Mouse (Mus musculus): ENCODE measurements around the gene Smim14. TPM values are rescaled to one million over a fixed set of nuclear protein-coding genes. Genes with fewer than 3 reads are reported as not detected.

Smim14 gene
- polyA plus RNA-seq, 1 experiment: 110 TPM

GRCm38 (mm10) chr5:65457846-65458245 is 79.1 kb downstream of the Smim14 start:
- TF ChIP-seq CTCF (IDR thresholded peaks at IDR 0.05; ENCODE audit: borderline replicate concordance, control insufficient read depth, extremely low read depth, insufficient read depth, low read length, poor library complexity) (no peak), POLR2A (IDR thresholded peaks at IDR 0.05; ENCODE audit: control insufficient read depth, extremely low read depth, insufficient read depth, low read length, poor library complexity) (no peak)
- no peak overlapping the region for H3K27ac ChIP-seq (ENCODE audit: control insufficient read depth, insufficient read depth, low read length)
- WGBS: 93% methylated on average over 5 of the region's 5 CpGs
- DNase-seq: no peak
- no peaks in the 10 kb centered on the region for H3K27me3 ChIP-seq (ENCODE audit: control insufficient read depth, insufficient read depth, low read length)
- no peaks in the 10 kb centered on the region for H3K4me1 ChIP-seq (replicated peaks; ENCODE audit: control insufficient read depth, insufficient read depth, low read length)
- H3K4me3 ChIP-seq (ENCODE audit: control insufficient read depth, insufficient read depth, low read length): no peak overlapping the region
- no peaks in the 10 kb centered on the region; the same call in 1 of the 2 replicates for H3K36me3 ChIP-seq (ENCODE audit: control insufficient read depth, insufficient read depth, low read length)

- H3K4me3 ChIP-seq (ENCODE audit: control insufficient read depth, insufficient read depth, low read length): no peak overlapping the region
- no peak for DNase-seq
- no peak for TF ChIP-seq CTCF (IDR thresholded peaks at IDR 0.05; ENCODE audit: borderline replicate concordance, control insufficient read depth, extremely low read depth, insufficient read depth, low read length, poor library complexity)
- TF ChIP-seq POLR2A (IDR thresholded peaks at IDR 0.05; ENCODE audit: control insufficient read depth, extremely low read depth, insufficient read depth, low read length, poor library complexity): no peak
- no peaks in the 10 kb centered on the region; the same call in 1 of the 2 replicates for H3K36me3 ChIP-seq (ENCODE audit: control insufficient read depth, insufficient read depth, low read length)
- no peak overlapping the region for H3K27ac ChIP-seq (ENCODE audit: control insufficient read depth, insufficient read depth, low read length)
- 91% methylated on average over 7 of the region's 7 CpGs for WGBS
- H3K4me1 ChIP-seq (replicated peaks; ENCODE audit: control insufficient read depth, insufficient read depth, low read length): no peaks in the 10 kb centered on the region
- H3K27me3 ChIP-seq (ENCODE audit: control insufficient read depth, insufficient read depth, low read length): no peaks in the 10 kb centered on the region
Observed at GRCm38 (mm10) chr5:65457086-65457827, 79.7 kb downstream of the Smim14 start.

- WGBS: 91% methylated on average over 5 of the region's 5 CpGs
- Histone ChIP-seq H3K4me1 (replicated peaks; ENCODE audit: control insufficient read depth, insufficient read depth, low read length) (no peaks in the 10 kb centered on the region), H3K4me3 (ENCODE audit: control insufficient read depth, insufficient read depth, low read length) (no peak overlapping the region), H3K27ac (ENCODE audit: control insufficient read depth, insufficient read depth, low read length) (no peak overlapping the region), H3K27me3 (ENCODE audit: control insufficient read depth, insufficient read depth, low read length) (no peaks in the 10 kb centered on the region), H3K36me3 (ENCODE audit: control insufficient read depth, insufficient read depth, low read length) (peaks cover under 1% of the 10 kb centered on the region; the same call in 1 of the 2 replicates)
- no peak for DNase-seq
- TF ChIP-seq POLR2A (IDR thresholded peaks at IDR 0.05; ENCODE audit: control insufficient read depth, extremely low read depth, insufficient read depth, low read length, poor library complexity) (no peak), CTCF (IDR thresholded peaks at IDR 0.05; ENCODE audit: borderline replicate concordance, control insufficient read depth, extremely low read depth, insufficient read depth, low read length, poor library complexity) (no peak)
Observed at GRCm38 (mm10) chr5:65454771-65455170, 82.2 kb downstream of the Smim14 start.

- no peaks in the 10 kb centered on the region for H3K4me1 ChIP-seq (replicated peaks; ENCODE audit: control insufficient read depth, insufficient read depth, low read length)
- no peak overlapping the region for H3K27ac ChIP-seq (ENCODE audit: control insufficient read depth, insufficient read depth, low read length)
- peaks cover 14% of the 10 kb centered on the region for H3K36me3 ChIP-seq (ENCODE audit: control insufficient read depth, insufficient read depth, low read length)
- H3K4me3 ChIP-seq (ENCODE audit: control insufficient read depth, insufficient read depth, low read length): no peak overlapping the region
- TF ChIP-seq POLR2A (IDR thresholded peaks at IDR 0.05; ENCODE audit: control insufficient read depth, extremely low read depth, insufficient read depth, low read length, poor library complexity) (no peak), CTCF (IDR thresholded peaks at IDR 0.05; ENCODE audit: borderline replicate concordance, control insufficient read depth, extremely low read depth, insufficient read depth, low read length, poor library complexity) (no peak)
- 96% methylated on average over 4 of the region's 4 CpGs for whole genome bisulfite sequencing
- no peak for DNase-seq
- no peaks in the 10 kb centered on the region for H3K27me3 ChIP-seq (ENCODE audit: control insufficient read depth, insufficient read depth, low read length)
Observed at GRCm38 (mm10) chr5:65448941-65449340, 88.0 kb downstream of the Smim14 start.

DNA sequence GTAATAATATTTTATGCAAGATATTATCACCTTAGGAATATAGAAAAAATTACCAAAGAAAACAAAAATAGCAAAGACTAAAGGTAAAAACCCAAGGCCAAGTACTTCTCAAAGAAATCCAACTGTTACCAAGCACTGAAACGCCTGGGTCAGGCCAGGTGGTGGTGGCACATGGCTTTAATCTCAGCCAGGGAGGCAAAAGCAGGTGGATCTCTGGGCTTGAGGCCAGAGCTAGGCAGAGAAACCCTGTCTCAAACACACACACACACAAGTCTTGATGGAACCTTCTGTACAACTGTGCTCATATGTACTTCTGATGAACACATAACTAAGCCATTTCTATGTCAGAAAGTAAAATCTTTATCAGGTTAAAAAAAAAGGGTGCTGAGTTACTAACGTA is 89.2 kb downstream of the Smim14 start:
- no peaks in the 10 kb centered on the region for H3K4me1 ChIP-seq (replicated peaks; ENCODE audit: control insufficient read depth, insufficient read depth, low read length)
- DNase-seq: no peak
- H3K36me3 ChIP-seq (ENCODE audit: control insufficient read depth, insufficient read depth, low read length): peaks cover 14% of the 10 kb centered on the region
- no peak overlapping the region for H3K27ac ChIP-seq (ENCODE audit: control insufficient read depth, insufficient read depth, low read length)
- H3K4me3 ChIP-seq (ENCODE audit: control insufficient read depth, insufficient read depth, low read length): no peak overlapping the region
- no peaks in the 10 kb centered on the region for H3K27me3 ChIP-seq (ENCODE audit: control insufficient read depth, insufficient read depth, low read length)
- TF ChIP-seq POLR2A (IDR thresholded peaks at IDR 0.05; ENCODE audit: control insufficient read depth, extremely low read depth, insufficient read depth, low read length, poor library complexity) (no peak), CTCF (IDR thresholded peaks at IDR 0.05; ENCODE audit: borderline replicate concordance, control insufficient read depth, extremely low read depth, insufficient read depth, low read length, poor library complexity) (no peak)
- 84% methylated on average over 2 of the region's 2 CpGs for WGBS

DNA sequence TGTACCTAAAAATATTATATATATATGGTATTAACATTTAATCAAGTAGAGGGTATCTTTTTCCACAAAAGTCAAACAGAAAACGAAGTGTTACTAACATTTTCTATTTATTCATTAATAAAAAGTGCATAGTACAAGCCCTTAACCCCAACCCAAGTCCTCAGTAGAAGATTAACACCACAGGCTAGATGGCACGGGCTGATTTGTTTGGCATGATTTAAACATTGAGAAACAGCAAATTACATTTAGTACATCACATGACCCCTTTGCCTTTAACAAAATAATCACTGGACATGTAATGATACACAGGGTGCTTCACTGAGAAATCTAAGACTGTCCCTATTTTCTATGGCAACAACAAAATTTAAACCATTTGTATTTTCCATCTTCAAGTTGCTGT is 90.2 kb downstream of the Smim14 start:
- no peak for TF ChIP-seq CTCF (IDR thresholded peaks at IDR 0.05; ENCODE audit: borderline replicate concordance, control insufficient read depth, extremely low read depth, insufficient read depth, low read length, poor library complexity)
- no peak for TF ChIP-seq POLR2A (IDR thresholded peaks at IDR 0.05; ENCODE audit: control insufficient read depth, extremely low read depth, insufficient read depth, low read length, poor library complexity)
- no peak overlapping the region for H3K4me3 ChIP-seq (ENCODE audit: control insufficient read depth, insufficient read depth, low read length)

More for the DNA sequence above, 90.2 kb downstream of the Smim14 start:
- peaks cover 14% of the 10 kb centered on the region for H3K36me3 ChIP-seq (ENCODE audit: control insufficient read depth, insufficient read depth, low read length)
- WGBS: 95% methylated on average over 2 of the region's 2 CpGs
- DNase-seq: no peak
- no peak overlapping the region for H3K27ac ChIP-seq (ENCODE audit: control insufficient read depth, insufficient read depth, low read length)
- H3K27me3 ChIP-seq (ENCODE audit: control insufficient read depth, insufficient read depth, low read length): no peaks in the 10 kb centered on the region
- no peaks in the 10 kb centered on the region for H3K4me1 ChIP-seq (replicated peaks; ENCODE audit: control insufficient read depth, insufficient read depth, low read length)

All from thymus, adult 2 months (tissue).